Mouse (Mus musculus) limb, embryonic 14.5 days (tissue): ENCODE data around the gene Smarcd3. TPM values are rescaled to one million over a fixed set of nuclear protein-coding genes. Genes with fewer than 3 reads are reported as not detected.

ENCODE experiments used
- ATAC-seq: fragments of 200-750 bp; cut with Nextera tagmentation; 2 replicates; pipeline ENCODE4 v1.8.0; 2017; ENCODE audit warnings: low read depth, moderate number of reproducible peaks, moderate TSS enrichment; ENCODE audit not compliant: low FRiP score
- DNase-seq: peaks from one replicate; pipeline ENCODE4 v3.0.0-alpha.2; 2015; ENCODE audit warnings: low spot score
- H3K27ac ChIP-seq: fragments of 300-500 bp; sonication (generic); replicated peaks from 2 replicates; pipeline ENCODE4 v1.5.1; 2014; ENCODE audit warnings: low read depth, mild to moderate bottlenecking, low read length, moderate library complexity, mixed read lengths
- H3K27me3 ChIP-seq: fragments of 300-500 bp; sonication (generic); 2 replicates; pipeline ENCODE4 v1.6.1; 2014; ENCODE audit warnings: low read length, mixed read lengths; ENCODE audit not compliant: control insufficient read depth, insufficient read depth
- H3K36me3 ChIP-seq: fragments of 300-500 bp; sonication (generic); 2 replicates; pipeline ENCODE4 v1.6.1; 2014; ENCODE audit warnings: mild to moderate bottlenecking, low read length, moderate library complexity, mixed read lengths; ENCODE audit not compliant: control insufficient read depth, insufficient read depth
- H3K4me1 ChIP-seq: fragments of 300-500 bp; sonication (generic); 2 replicates; pipeline ENCODE4 v1.6.1; 2014; ENCODE audit warnings: antibody characterized with exemption, low read length, mixed read lengths; ENCODE audit not compliant: control insufficient read depth, insufficient read depth
- H3K4me2 ChIP-seq: fragments of 300-500 bp; sonication (generic); replicated peaks from 2 replicates; pipeline ENCODE4 v1.6.1; 2014; ENCODE audit warnings: low read depth, mild to moderate bottlenecking, low read length, moderate library complexity; ENCODE audit not compliant: severe bottlenecking
- H3K4me3 ChIP-seq: fragments of 300-500 bp; sonication (generic); replicated peaks from 2 replicates; pipeline ENCODE4 v1.5.1; 2014; ENCODE audit warnings: low read length
- H3K9ac ChIP-seq: fragments of 300-500 bp; sonication (generic); 2 replicates; pipeline ENCODE4 v1.6.1; 2014; ENCODE audit warnings: mild to moderate bottlenecking, low read depth, low read length, moderate library complexity; ENCODE audit not compliant: severe bottlenecking
- H3K9me3 ChIP-seq: fragments of 300-500 bp; sonication (generic); 2 replicates; pipeline ENCODE4 v1.6.1; 2016; ENCODE audit warnings: low read length; ENCODE audit not compliant: control insufficient read depth
- POLR2A ChIP-seq: fragments of 200-500 bp; IDR thresholded peaks from 2 replicates; pipeline ENCODE4 v1.8.0; 2012; ENCODE audit warnings: inconsistent platforms, mild to moderate bottlenecking, moderate library complexity, borderline replicate concordance; ENCODE audit not compliant: insufficient read depth, insufficient read length; ENCODE audit errors: extremely low read depth
- WGBS: fragments of 180-500 bp; shearing (Covaris S2); extraction: QIAGEN DNeasy Blood & Tissue Kit; methylation state at CpG from one replicate; pipeline ENCODE4 v1.1.7; 2014; 5-methylcytosine and 5-hydroxymethylcytosine counted together
- polyA plus RNA-seq, 2 experiments: library from polyadenylated mRNA; depleted of rRNA in 1 of 2; stranded (reverse) in 1 of 2; unstranded in 1 of 2; fragments of >200 nt; fragmentation: Nextera tagmentation in 1 of 2; extraction: Ambion mirVana in 1 of 2; gene quantifications; 2 replicates each; pipeline versions ENCODE4 v1.2.1 to v1.2.3; 2012 to 2014

The Smarcd3 gene
- polyA plus RNA-seq (2012; rRNA removed): 91.5 and 93.6 TPM in 2 replicates
- 52.7 and 59.6 TPM in 2 replicates for polyA plus RNA-seq (2014; fragmentation: Nextera tagmentation; extraction: Ambion mirVana)

DNA sequence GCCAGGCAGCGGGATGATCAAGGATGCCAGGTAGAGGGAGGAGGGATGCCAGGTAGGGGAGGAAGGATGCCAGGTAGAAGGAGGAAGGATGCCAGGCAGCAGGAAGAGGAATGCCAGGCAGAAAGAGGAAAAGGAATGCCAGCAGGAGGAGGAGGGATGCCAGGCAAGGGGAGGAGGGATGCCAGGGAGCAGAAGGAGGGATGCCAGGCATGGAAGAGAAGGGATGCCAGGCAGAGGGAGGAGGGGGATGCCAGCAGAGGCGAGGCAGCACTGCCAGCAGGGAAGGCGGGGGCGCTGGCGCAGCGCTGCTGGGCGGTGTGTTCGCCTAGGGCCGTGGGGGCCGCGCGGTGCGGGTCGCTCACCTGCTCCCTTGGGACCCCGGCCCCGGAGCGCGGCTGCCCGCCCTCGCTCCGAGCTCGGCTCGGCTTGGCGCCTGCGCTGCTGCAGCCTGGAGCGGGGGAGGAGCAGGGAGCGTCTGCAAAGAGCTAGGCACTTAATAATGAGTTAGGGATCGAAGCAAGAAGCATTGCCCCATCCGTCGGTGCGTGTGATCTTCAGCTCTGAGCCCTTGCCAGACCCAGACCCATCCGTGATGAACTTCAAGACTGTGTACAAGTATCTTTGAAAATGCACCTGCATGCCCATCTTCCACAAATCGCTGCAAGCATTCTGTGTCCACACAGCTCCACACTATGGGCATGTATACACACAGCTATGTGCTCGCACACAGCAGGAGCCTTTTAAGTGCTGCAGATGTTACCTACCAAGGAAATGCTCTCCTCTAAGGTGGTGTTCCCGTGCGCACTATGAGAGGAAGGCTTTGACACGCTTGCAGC lies at the start of gene Smarcd3:
Gene Smarcd3, minus strand, starts transcription at position 426 of the 836 bp plus-strand sequence.
- H3K4me1 ChIP-seq: peaks cover 23% of the 10 kb centered on the region
- H3K4me3 ChIP-seq: peak within 1 kb of the TSS; percentile 45
- TF ChIP-seq POLR2A: no peak
- H3K27me3 ChIP-seq: no peaks in the 10 kb centered on the region
- DNase-seq (peak; percentile 67), ATAC-seq (peak; percentile 39)
- H3K36me3 ChIP-seq: no peaks in the 10 kb centered on the region
- H3K27ac ChIP-seq: no peak within 1 kb of the TSS
- no peaks in the 10 kb centered on the region for H3K9me3 ChIP-seq
- 4% methylated on average over 21 of the region's 37 CpGs for WGBS
- H3K4me2 ChIP-seq: peak within 1 kb of the TSS; percentile 77
- H3K9ac ChIP-seq: peak within 1 kb of the TSS; percentile 64

DNA sequence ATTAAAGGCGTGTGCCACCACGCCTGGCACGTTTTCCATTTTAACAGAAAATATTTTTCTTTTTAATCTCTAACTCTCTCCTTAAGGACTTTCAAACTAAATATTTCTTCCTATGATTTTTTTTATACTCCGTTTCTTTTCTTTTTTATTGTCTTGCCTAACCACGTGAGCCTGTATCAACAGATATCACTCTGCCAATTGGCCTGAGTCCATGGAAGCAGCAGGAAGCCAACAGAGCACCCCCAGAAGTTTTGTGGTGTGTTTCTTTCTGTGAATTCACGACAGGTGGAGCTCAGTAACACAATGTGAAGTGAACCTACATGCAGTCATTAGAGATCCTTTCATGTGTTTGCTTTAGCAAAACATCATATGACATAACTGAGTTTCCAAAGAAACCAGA lies 37.2 kb upstream of the Smarcd3 start:
- no peak overlapping the region for H3K4me2 ChIP-seq
- H3K36me3 ChIP-seq: no peaks in the 10 kb centered on the region
- H3K4me3 ChIP-seq: no peak overlapping the region
- ATAC-seq: no peak
- no peaks in the 10 kb centered on the region for H3K27me3 ChIP-seq
- no peak overlapping the region for H3K9ac ChIP-seq
- DNase-seq: no peak
- no peaks in the 10 kb centered on the region for H3K9me3 ChIP-seq
- H3K4me1 ChIP-seq: no peaks in the 10 kb centered on the region
- no peak overlapping the region for H3K27ac ChIP-seq
- no peak for TF ChIP-seq POLR2A
- 79% methylated on average over 6 of the region's 6 CpGs for WGBS

DNA sequence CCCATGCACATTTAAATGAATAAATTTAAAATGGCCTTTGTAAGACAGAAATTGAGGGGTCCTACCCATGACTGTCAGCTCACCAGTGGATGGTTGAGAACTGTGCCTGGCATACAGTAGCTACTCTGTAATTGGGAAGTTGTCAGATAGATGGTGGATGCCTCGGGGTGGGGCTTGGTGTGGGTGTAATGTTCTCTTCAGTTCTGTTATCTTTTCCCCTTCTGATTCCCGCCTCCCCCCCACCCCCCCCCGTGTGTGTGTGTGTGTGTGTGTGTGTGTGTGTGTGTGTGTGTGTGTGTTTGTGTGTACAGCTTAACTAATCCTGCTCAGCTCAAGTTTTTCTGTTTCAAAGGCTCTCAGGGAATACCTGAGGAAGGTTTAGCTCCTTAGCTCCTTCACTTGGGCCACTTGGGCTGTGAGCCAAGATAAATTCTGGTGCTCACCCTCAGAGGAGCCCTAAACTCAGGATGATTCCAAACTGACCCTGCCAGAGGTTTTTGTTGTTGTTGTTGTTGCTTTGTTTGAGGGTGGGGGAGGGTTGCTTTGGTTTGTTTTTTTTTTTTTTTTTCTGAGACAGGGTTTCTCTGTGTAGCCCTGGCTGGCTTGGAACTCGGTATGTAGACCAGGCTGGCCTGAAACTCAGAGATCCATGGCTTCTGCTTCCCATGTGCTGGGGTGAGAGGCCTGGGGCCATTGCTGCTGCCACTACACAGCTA lies 35.7 kb upstream of the Smarcd3 start:
- TF ChIP-seq POLR2A: no peak
- H3K4me3 ChIP-seq: no peak overlapping the region
- no peak overlapping the region for H3K27ac ChIP-seq
- no peak overlapping the region for H3K9ac ChIP-seq
- H3K27me3 ChIP-seq: no peaks in the 10 kb centered on the region
- no peaks in the 10 kb centered on the region for H3K36me3 ChIP-seq
- WGBS: 81% methylated on average over 2 of the region's 4 CpGs
- ATAC-seq: no peak
- DNase-seq: no peak
- H3K9me3 ChIP-seq: no peaks in the 10 kb centered on the region
- H3K4me2 ChIP-seq: no peak overlapping the region
- no peaks in the 10 kb centered on the region for H3K4me1 ChIP-seq

GRCm38 (mm10) chr5:24657113-24657512 lies 32.9 kb upstream of the Smarcd3 start:
- no peak overlapping the region for H3K27ac ChIP-seq
- 46% methylated on average over 2 of the region's 2 CpGs for WGBS
- no peaks in the 10 kb centered on the region for H3K4me1 ChIP-seq
- H3K9me3 ChIP-seq: no peaks in the 10 kb centered on the region
- no peaks in the 10 kb centered on the region for H3K27me3 ChIP-seq
- no peaks in the 10 kb centered on the region for H3K36me3 ChIP-seq
- TF ChIP-seq POLR2A: no peak
- H3K4me3 ChIP-seq: no peak overlapping the region
- no peak for ATAC-seq
- H3K4me2 ChIP-seq: no peak overlapping the region
- no peak overlapping the region for H3K9ac ChIP-seq
- no peak for DNase-seq

DNA sequence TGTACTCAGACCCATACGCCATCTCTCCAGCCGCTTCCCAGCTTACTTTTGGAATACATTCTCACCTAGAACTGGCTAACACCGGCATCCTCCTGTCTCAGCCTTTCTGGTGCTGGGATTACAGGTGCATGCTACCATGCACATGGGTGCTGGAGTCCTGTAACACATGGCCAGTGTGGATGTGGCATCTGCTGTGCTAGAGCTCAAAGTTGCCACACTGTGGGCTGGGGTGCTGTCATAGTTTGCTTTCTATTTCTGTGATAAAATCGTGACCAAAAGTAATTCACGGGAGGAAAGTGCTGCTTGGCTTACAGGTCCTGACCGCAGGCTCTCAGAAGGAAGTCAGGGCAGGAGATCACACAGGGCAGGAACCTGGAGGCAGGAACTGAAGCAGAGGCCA lies 30.3 kb upstream of the Smarcd3 start:
- no peak overlapping the region for H3K9ac ChIP-seq
- no peaks in the 10 kb centered on the region for H3K36me3 ChIP-seq
- 94% methylated on average over 6 of the region's 6 CpGs for WGBS
- DNase-seq: no peak
- no peaks in the 10 kb centered on the region for H3K9me3 ChIP-seq
- ATAC-seq: no peak
- H3K4me2 ChIP-seq: no peak overlapping the region
- TF ChIP-seq POLR2A: no peak
- H3K27me3 ChIP-seq: no peaks in the 10 kb centered on the region
- H3K4me1 ChIP-seq: no peaks in the 10 kb centered on the region
- no peak overlapping the region for H3K4me3 ChIP-seq
- H3K27ac ChIP-seq: no peak overlapping the region
